Mouse (Mus musculus): ENCODE measurements around the gene Slfn3. TPM values are rescaled to one million over a fixed set of nuclear protein-coding genes. Genes with fewer than 3 reads are reported as not detected.

The Slfn3 gene
- polyA plus RNA-seq, 1 experiment from 2014 or later, result 1.3 TPM

Other genes with a start within 250 kb of the Slfn3 start
- gene Slfn5, start 240.0 kb upstream of the Slfn3 start, polyA plus RNA-seq (2015; fragmentation: Nextera tagmentation; extraction: Ambion mirVana), result 6.6 and 6.7 TPM in 2 replicates
- gene Slfn9, start 199.5 kb upstream of the Slfn3 start, polyA plus RNA-seq (2015; fragmentation: Nextera tagmentation; extraction: Ambion mirVana), result 10.7 and 15.5 TPM in 2 replicates
- gene Slfn8, start 170.5 kb upstream of the Slfn3 start, polyA plus RNA-seq (2015; fragmentation: Nextera tagmentation; extraction: Ambion mirVana), result 0.59 and 1.4 TPM in 2 replicates
- gene Slfn2, start 126.2 kb upstream of the Slfn3 start, polyA plus RNA-seq (2015; fragmentation: Nextera tagmentation; extraction: Ambion mirVana), result 4.4 and 6.9 TPM in 2 replicates
- gene Slfn1, start 74.5 kb upstream of the Slfn3 start, polyA plus RNA-seq (2015; fragmentation: Nextera tagmentation; extraction: Ambion mirVana), result 0.34 and 0.55 TPM in 2 replicates
- 0.08 and 0.18 TPM in 2 replicates for gene Slfn4, start 16.1 kb upstream of the Slfn3 start, polyA plus RNA-seq (2015; fragmentation: Nextera tagmentation; extraction: Ambion mirVana)
- 0.20 and 0.41 TPM in 2 replicates for gene Slfn14, start 95.4 kb downstream of the Slfn3 start, polyA plus RNA-seq (2015; fragmentation: Nextera tagmentation; extraction: Ambion mirVana)
- 32.1 and 39.5 TPM in 2 replicates for gene Ap2b1, start 107.7 kb downstream of the Slfn3 start, polyA plus RNA-seq (2015; fragmentation: Nextera tagmentation; extraction: Ambion mirVana)
- gene Pex12, start 111.3 kb downstream of the Slfn3 start, polyA plus RNA-seq (2015; fragmentation: Nextera tagmentation; extraction: Ambion mirVana), result 7.9 and 8.9 TPM in 2 replicates
- gene Rasl10b, start 217.8 kb downstream of the Slfn3 start, polyA plus RNA-seq (2015; fragmentation: Nextera tagmentation; extraction: Ambion mirVana), result 8.1 and 9.7 TPM in 2 replicates
- gene Gas2l2, start 238.1 kb downstream of the Slfn3 start, polyA plus RNA-seq (2015; fragmentation: Nextera tagmentation; extraction: Ambion mirVana), result 0.11 and 0.13 TPM in 2 replicates
- gene 1700020L24Rik, start 246.3 kb downstream of the Slfn3 start, polyA plus RNA-seq (2015; fragmentation: Nextera tagmentation; extraction: Ambion mirVana), result 0.82 and 1.4 TPM in 2 replicates